In the genomic region with DNA sequence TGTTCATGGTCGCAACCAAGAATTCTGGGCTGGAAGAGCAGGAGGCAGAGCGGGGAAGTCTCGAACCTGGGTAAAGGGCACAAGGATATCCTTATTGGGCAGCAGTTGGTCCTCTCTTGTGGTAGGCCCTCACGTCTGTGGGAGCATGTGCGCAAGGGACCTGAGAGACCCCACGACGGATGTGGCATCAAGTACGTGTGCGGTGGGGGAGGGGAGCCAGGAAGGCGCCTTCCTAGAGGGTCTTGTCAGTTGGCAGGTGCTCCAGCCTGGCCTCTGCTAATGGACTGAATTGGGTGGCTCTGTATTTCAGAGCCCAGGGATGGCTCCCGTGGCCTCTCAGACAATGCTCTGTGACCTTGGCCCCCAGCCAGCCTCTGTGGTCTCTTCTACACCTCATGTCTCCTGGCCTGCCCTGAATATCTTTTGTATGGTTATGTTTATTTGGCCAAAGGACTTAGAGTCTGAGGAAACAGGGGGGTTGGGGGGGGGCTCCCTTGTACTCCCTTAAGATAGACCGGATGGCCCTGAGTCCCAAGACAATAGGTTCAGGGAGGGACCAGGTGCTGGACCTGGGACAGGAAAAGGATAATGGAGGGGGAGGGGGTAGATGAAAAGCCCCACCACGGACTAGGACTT, we compare ENCODE assay signal across 9 mouse cellular contexts.
A peak's percentile ranks its signal among the peaks of the same experiment; 100 is the strongest.
DNase-seq lines count a peak whose midpoint lies in the region; ATAC-seq and TF ChIP-seq lines count a peak whose summit lies in the region.
"Had no signal": no experiment of that assay in that cellular context is flagged by ENCODE, and none has a peak within 500 bp of the region (broad histone marks: within the 10 kb centered on the region; RNA-seq: fewer than 3 reads in every experiment).

No protein-coding gene starts in this region.

- peaks cover 14% of the 10 kb centered on the region; the same call in 1 of the 2 replicates for H3K27me3 ChIP-seq in midbrain, embryonic 12.5 days
- no peaks in the 10 kb centered on the region for H3K27me3 ChIP-seq in midbrain, postnatal 0 days (ENCODE audit: insufficient read depth, low read length)
- H3K27me3 ChIP-seq in heart, postnatal 0 days (ENCODE audit: control insufficient read depth, insufficient read depth, low read length): no peaks in the 10 kb centered on the region
- no peaks in the 10 kb centered on the region for H3K27me3 ChIP-seq in lung, embryonic 14.5 days (ENCODE audit: insufficient read depth, low read length)
- H3K27me3 ChIP-seq in intestine, postnatal 0 days (replicated peaks; ENCODE audit: control insufficient read depth, insufficient read depth, low read length): peaks cover 5% of the 10 kb centered on the region; the same call in 1 of the 2 replicates

- no peak overlapping the region for H3K4me3 ChIP-seq in midbrain, embryonic 12.5 days
- no peak overlapping the region for H3K4me3 ChIP-seq in midbrain, postnatal 0 days (ENCODE audit: low read depth, low read length)
- no peak overlapping the region for H3K4me3 ChIP-seq in heart, postnatal 0 days (ENCODE audit: low read depth, low read length)
- H3K4me3 ChIP-seq in lung, embryonic 14.5 days (ENCODE audit: low read depth, low read length): no peak overlapping the region
- H3K4me3 ChIP-seq in intestine, postnatal 0 days (ENCODE audit: low read depth, low read length): no peak overlapping the region
- H3K4me3 ChIP-seq: limb, embryonic 12.5 days had no signal

- DNase-seq in midbrain, postnatal 0 days (ENCODE audit: low spot score): no peak
- DNase-seq in heart, postnatal 0 days (ENCODE audit: low spot score): no peak
- DNase-seq in lung, embryonic 14.5 days: peak; percentile 74
- DNase-seq in cerebellum, postnatal 25 days: no peak

- H3K27ac ChIP-seq in midbrain, embryonic 12.5 days (replicated peaks): peak overlapping the region; percentile 10; the same call in 1 of the 2 replicates
- no peak overlapping the region for H3K27ac ChIP-seq in midbrain, postnatal 0 days (ENCODE audit: low read depth, low read length)
- no peak overlapping the region for H3K27ac ChIP-seq in heart, postnatal 0 days (ENCODE audit: low read depth)
- H3K27ac ChIP-seq in lung, embryonic 14.5 days (ENCODE audit: low read depth): peak overlapping the region; percentile 52; the same call in 1 of the 2 replicates
- H3K27ac ChIP-seq in intestine, postnatal 0 days (ENCODE audit: low read depth, low read length): no peak overlapping the region
- H3K27ac ChIP-seq: limb, embryonic 12.5 days had no signal

- TF ChIP-seq EP300 in heart, postnatal 0 days (IDR thresholded peaks at IDR 0.05; ENCODE audit: low read depth): peak; percentile 86; the same call in 1 of the 2 replicates

- no peak overlapping the region for H3K4me2 ChIP-seq in midbrain, embryonic 12.5 days (replicated peaks)
- no peak overlapping the region for H3K4me2 ChIP-seq in midbrain, postnatal 0 days (ENCODE audit: low read depth, low read length, poor library complexity, severe bottlenecking)
- no peak overlapping the region for H3K4me2 ChIP-seq in heart, postnatal 0 days (ENCODE audit: low read depth, low read length)
- H3K4me2 ChIP-seq in lung, embryonic 14.5 days: no peak overlapping the region
- no peak overlapping the region for H3K4me2 ChIP-seq in intestine, postnatal 0 days (replicated peaks; ENCODE audit: low read depth)
- H3K4me2 ChIP-seq: limb, embryonic 12.5 days had no signal

- no peak for TF ChIP-seq CTCF in midbrain, postnatal 0 days (IDR thresholded peaks at IDR 0.05)
- TF ChIP-seq CTCF in heart, postnatal 0 days (IDR thresholded peaks at IDR 0.05; ENCODE audit: low read depth): no peak
- TF ChIP-seq CTCF in lung, embryonic 14.5 days (IDR thresholded peaks at IDR 0.05; ENCODE audit: low read depth): no peak
- no peak for TF ChIP-seq CTCF in intestine, postnatal 0 days (IDR thresholded peaks at IDR 0.05; ENCODE audit: low read depth)

- H3K36me3 ChIP-seq in midbrain, embryonic 12.5 days: no peaks in the 10 kb centered on the region
- H3K36me3 ChIP-seq in midbrain, postnatal 0 days (ENCODE audit: insufficient read depth, low read length): no peaks in the 10 kb centered on the region
- H3K36me3 ChIP-seq in heart, postnatal 0 days (replicated peaks; ENCODE audit: control insufficient read depth, insufficient read depth, low read length): no peaks in the 10 kb centered on the region
- no peaks in the 10 kb centered on the region for H3K36me3 ChIP-seq in lung, embryonic 14.5 days (ENCODE audit: insufficient read depth)
- no peaks in the 10 kb centered on the region for H3K36me3 ChIP-seq in intestine, postnatal 0 days (ENCODE audit: control insufficient read depth, insufficient read depth)
- H3K36me3 ChIP-seq: G1E; limb, embryonic 12.5 days had no signal

- no peak overlapping the region for H3K9ac ChIP-seq in midbrain, embryonic 12.5 days (replicated peaks)
- no peak overlapping the region for H3K9ac ChIP-seq in midbrain, postnatal 0 days (replicated peaks; ENCODE audit: low read length, poor library complexity, severe bottlenecking)
- no peak overlapping the region for H3K9ac ChIP-seq in heart, postnatal 0 days (replicated peaks; ENCODE audit: low read depth, low read length)
- no peak overlapping the region for H3K9ac ChIP-seq in lung, embryonic 14.5 days
- H3K9ac ChIP-seq in intestine, postnatal 0 days (ENCODE audit: low read depth, low read length): no peak overlapping the region
- H3K9ac ChIP-seq: limb, embryonic 12.5 days had no signal

- peaks cover 81% of the 10 kb centered on the region for H3K4me1 ChIP-seq in midbrain, embryonic 12.5 days
- H3K4me1 ChIP-seq in midbrain, postnatal 0 days (ENCODE audit: insufficient read depth, low read length): peaks cover 10% of the 10 kb centered on the region; the same call in 1 of the 2 replicates
- H3K4me1 ChIP-seq in heart, postnatal 0 days (ENCODE audit: control insufficient read depth, insufficient read depth): peaks cover 28% of the 10 kb centered on the region
- H3K4me1 ChIP-seq in lung, embryonic 14.5 days (ENCODE audit: insufficient read depth): peaks cover 38% of the 10 kb centered on the region
- H3K4me1 ChIP-seq in intestine, postnatal 0 days (replicated peaks; ENCODE audit: control insufficient read depth, insufficient read depth, low read length): peaks cover 8% of the 10 kb centered on the region; the same call in 1 of the 2 replicates

- 80% methylated on average over 13 of the region's 13 CpGs for WGBS in midbrain, embryonic 12.5 days
- WGBS in midbrain, postnatal 0 days: 81% methylated on average over 13 of the region's 13 CpGs
- WGBS in heart, postnatal 0 days: 64% methylated on average over 13 of the region's 13 CpGs
- 76% methylated on average over 13 of the region's 13 CpGs for WGBS in lung, embryonic 14.5 days
- WGBS in intestine, postnatal 0 days: 81% methylated on average over 13 of the region's 13 CpGs

- no peaks in the 10 kb centered on the region for H3K9me3 ChIP-seq in midbrain, embryonic 12.5 days
- no peaks in the 10 kb centered on the region for H3K9me3 ChIP-seq in midbrain, postnatal 0 days (ENCODE audit: low read length)
- H3K9me3 ChIP-seq in heart, postnatal 0 days (replicated peaks; ENCODE audit: control insufficient read depth, low read length): no peaks in the 10 kb centered on the region
- H3K9me3 ChIP-seq in lung, embryonic 14.5 days (ENCODE audit: low read depth, low read length): no peaks in the 10 kb centered on the region
- H3K9me3 ChIP-seq in intestine, postnatal 0 days (ENCODE audit: control insufficient read depth): no peaks in the 10 kb centered on the region
- H3K9me3 ChIP-seq: G1E; limb, embryonic 12.5 days had no signal

- no peak for ATAC-seq in midbrain, embryonic 12.5 days (ENCODE audit: low FRiP score, low read depth)
- no peak for ATAC-seq in midbrain, postnatal 0 days (ENCODE audit: low FRiP score)
- peak; percentile 66 for ATAC-seq in heart, postnatal 0 days (ENCODE audit: insufficient read depth, low read depth)
- peak; percentile 47; the same call in 1 of the 2 replicates for ATAC-seq in lung, embryonic 14.5 days (ENCODE audit: insufficient read depth)
- ATAC-seq in erythroid progenitor cell, adult 5-6 weeks (replicated peaks; ENCODE audit: low FRiP score, poor library complexity, severe bottlenecking): no peak
- no peak for ATAC-seq in intestine, postnatal 0 days

Comparison
In these comparisons a context has a peak if more than half of its experiments do, and no peak if none do; other contexts are left out.
1. H3K27ac ChIP-seq: peak in midbrain, embryonic 12.5 days (single experiment) and lung, embryonic 14.5 days (single experiment); none in midbrain, postnatal 0 days (single experiment), heart, postnatal 0 days (single experiment) and intestine, postnatal 0 days (single experiment).
2. ATAC-seq: peak in heart, postnatal 0 days (single experiment) and lung, embryonic 14.5 days (single experiment); none in midbrain, embryonic 12.5 days (single experiment), midbrain, postnatal 0 days (single experiment), erythroid progenitor cell, adult 5-6 weeks (single experiment) and intestine, postnatal 0 days (single experiment).